Mouse (Mus musculus): ENCODE measurements around the gene Ccl11. TPM values are rescaled to one million over a fixed set of nuclear protein-coding genes. Genes with fewer than 3 reads are reported as not detected.

Ccl11 gene
- polyA plus RNA-seq, 2 experiments: 4.9 to 5.8 TPM

DNA sequence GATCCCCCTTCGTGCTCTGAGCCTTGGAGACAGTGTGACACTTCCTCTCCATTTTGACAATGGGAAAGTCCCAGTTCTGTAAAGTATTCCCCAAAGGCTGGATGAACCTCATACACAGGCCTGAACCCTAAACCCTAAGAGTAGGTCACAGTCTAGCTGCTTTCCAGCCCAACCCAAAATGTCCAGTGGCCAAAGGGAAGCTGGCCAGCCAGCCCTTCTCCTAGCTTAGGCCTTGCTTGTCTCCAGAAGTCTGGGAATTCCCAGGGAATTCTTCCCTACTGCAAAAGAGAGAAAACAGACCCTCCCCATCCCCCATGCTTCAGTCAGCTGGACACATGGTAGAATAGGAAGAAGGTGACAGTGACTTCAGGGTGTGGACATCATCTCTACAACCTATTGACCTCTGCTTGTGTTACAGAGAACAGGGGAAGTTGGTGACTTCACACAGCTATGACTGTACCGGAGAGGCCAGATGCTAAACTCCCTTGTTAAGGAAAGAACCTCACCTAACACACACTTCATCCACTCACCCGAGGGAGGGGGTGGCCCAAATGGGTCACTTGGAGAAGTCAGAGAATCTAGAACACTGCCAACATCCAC is 41.3 kb upstream of the Ccl11 start:
- WGBS: 73% methylated on average over 3 of the region's 3 CpGs
- Histone ChIP-seq H3K36me3 (ENCODE audit: control insufficient read depth, insufficient read depth, low read length) (no peaks in the 10 kb centered on the region), H3K4me1 (ENCODE audit: control insufficient read depth, insufficient read depth, low read length) (no peaks in the 10 kb centered on the region)

GRCm38 (mm10) chr11:82019389-82019788 is 38.2 kb upstream of the Ccl11 start:
- Histone ChIP-seq H3K36me3 (ENCODE audit: control insufficient read depth, insufficient read depth, low read length) (no peaks in the 10 kb centered on the region), H3K27me3 (ENCODE audit: control insufficient read depth, insufficient read depth, low read length) (no peaks in the 10 kb centered on the region), H3K4me3 (replicated peaks; ENCODE audit: low read length) (no peak overlapping the region), H3K27ac (replicated peaks; ENCODE audit: low read depth, low read length) (no peak overlapping the region), H3K9ac (ENCODE audit: low read depth, low read length, severe bottlenecking) (no peak overlapping the region), H3K4me2 (replicated peaks; ENCODE audit: low read depth, low read length, severe bottlenecking) (no peak overlapping the region), H3K4me1 (ENCODE audit: control insufficient read depth, insufficient read depth, low read length) (no peaks in the 10 kb centered on the region), H3K9me3 (ENCODE audit: control insufficient read depth, low read length) (no peaks in the 10 kb centered on the region)
- WGBS: 37% methylated on average over 2 of the region's 2 CpGs
- no peak for DNase-seq (ENCODE audit: low spot score)
- no peak for ATAC-seq (ENCODE audit: low FRiP score, low read depth)
- TF ChIP-seq POLR2A (IDR thresholded peaks at IDR 0.05; ENCODE audit: borderline replicate concordance, extremely low read depth, insufficient read depth, insufficient read length): no peak

More for the DNA sequence above, 41.3 kb upstream of the Ccl11 start:
- H3K9me3 ChIP-seq (ENCODE audit: control insufficient read depth, low read length): no peaks in the 10 kb centered on the region
- H3K27me3 ChIP-seq (ENCODE audit: control insufficient read depth, insufficient read depth, low read length): no peaks in the 10 kb centered on the region
- H3K27ac ChIP-seq (replicated peaks; ENCODE audit: low read depth, low read length): no peak overlapping the region
- ATAC-seq (ENCODE audit: low FRiP score, low read depth) (no peak), DNase-seq (ENCODE audit: low spot score) (no peak)
- H3K9ac ChIP-seq (ENCODE audit: low read depth, low read length, severe bottlenecking): no peak overlapping the region
- H3K4me2 ChIP-seq (replicated peaks; ENCODE audit: low read depth, low read length, severe bottlenecking): no peak overlapping the region
- TF ChIP-seq POLR2A (IDR thresholded peaks at IDR 0.05; ENCODE audit: borderline replicate concordance, extremely low read depth, insufficient read depth, insufficient read length): no peak
- H3K4me3 ChIP-seq (replicated peaks; ENCODE audit: low read length): no peak overlapping the region

DNA sequence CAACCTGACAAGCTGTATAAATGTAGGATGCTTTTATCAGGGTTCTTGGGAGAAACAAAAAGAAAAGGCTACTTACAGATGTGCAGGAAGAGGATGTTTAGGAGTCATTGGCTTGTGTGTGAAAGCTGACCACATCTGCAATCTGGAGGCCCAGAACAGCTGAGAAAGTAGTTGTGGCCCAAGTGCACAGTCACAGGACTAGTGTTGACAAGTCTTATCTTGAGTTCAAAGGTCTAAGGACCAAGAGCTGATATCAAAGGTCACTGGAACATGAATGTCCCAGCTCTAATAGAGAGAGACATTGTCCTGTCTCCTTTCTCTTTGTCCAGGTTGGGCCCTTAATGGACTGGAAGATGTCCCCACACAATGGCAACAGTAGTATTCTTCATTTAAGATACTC is 37.8 kb upstream of the Ccl11 start:
- no peak overlapping the region for H3K27ac ChIP-seq (replicated peaks; ENCODE audit: low read depth, low read length)
- no peaks in the 10 kb centered on the region for H3K27me3 ChIP-seq (ENCODE audit: control insufficient read depth, insufficient read depth, low read length)
- H3K4me1 ChIP-seq (ENCODE audit: control insufficient read depth, insufficient read depth, low read length): no peaks in the 10 kb centered on the region
- H3K9ac ChIP-seq (ENCODE audit: low read depth, low read length, severe bottlenecking): no peak overlapping the region
- ATAC-seq (ENCODE audit: low FRiP score, low read depth) (no peak), DNase-seq (ENCODE audit: low spot score) (no peak)
- no peaks in the 10 kb centered on the region for H3K36me3 ChIP-seq (ENCODE audit: control insufficient read depth, insufficient read depth, low read length)
- H3K9me3 ChIP-seq (ENCODE audit: control insufficient read depth, low read length): no peaks in the 10 kb centered on the region
- no peak overlapping the region for H3K4me2 ChIP-seq (replicated peaks; ENCODE audit: low read depth, low read length, severe bottlenecking)
- no peak overlapping the region for H3K4me3 ChIP-seq (replicated peaks; ENCODE audit: low read length)
- TF ChIP-seq POLR2A (IDR thresholded peaks at IDR 0.05; ENCODE audit: borderline replicate concordance, extremely low read depth, insufficient read depth, insufficient read length): no peak

GRCm38 (mm10) chr11:82021406-82021805 is 36.2 kb upstream of the Ccl11 start:
- no peaks in the 10 kb centered on the region for H3K27me3 ChIP-seq (ENCODE audit: control insufficient read depth, insufficient read depth, low read length)
- ATAC-seq (ENCODE audit: low FRiP score, low read depth): no peak
- no peak for TF ChIP-seq POLR2A (IDR thresholded peaks at IDR 0.05; ENCODE audit: borderline replicate concordance, extremely low read depth, insufficient read depth, insufficient read length)
- H3K36me3 ChIP-seq (ENCODE audit: control insufficient read depth, insufficient read depth, low read length): no peaks in the 10 kb centered on the region
- no peaks in the 10 kb centered on the region for H3K4me1 ChIP-seq (ENCODE audit: control insufficient read depth, insufficient read depth, low read length)
- WGBS: 72% methylated on average over 3 of the region's 3 CpGs
- DNase-seq (ENCODE audit: low spot score): no peak
- no peak overlapping the region for H3K9ac ChIP-seq (ENCODE audit: low read depth, low read length, severe bottlenecking)
- H3K4me3 ChIP-seq (replicated peaks; ENCODE audit: low read length): no peak overlapping the region
- no peak overlapping the region for H3K4me2 ChIP-seq (replicated peaks; ENCODE audit: low read depth, low read length, severe bottlenecking)
- H3K9me3 ChIP-seq (ENCODE audit: control insufficient read depth, low read length): no peaks in the 10 kb centered on the region
- no peak overlapping the region for H3K27ac ChIP-seq (replicated peaks; ENCODE audit: low read depth, low read length)

- no peaks in the 10 kb centered on the region for H3K4me1 ChIP-seq (ENCODE audit: control insufficient read depth, insufficient read depth, low read length)
- no peak overlapping the region for H3K4me2 ChIP-seq (replicated peaks; ENCODE audit: low read depth, low read length, severe bottlenecking)
- DNase-seq (ENCODE audit: low spot score) (no peak), ATAC-seq (ENCODE audit: low FRiP score, low read depth) (no peak)
- H3K27ac ChIP-seq (replicated peaks; ENCODE audit: low read depth, low read length): no peak overlapping the region
- no peak for TF ChIP-seq POLR2A (IDR thresholded peaks at IDR 0.05; ENCODE audit: borderline replicate concordance, extremely low read depth, insufficient read depth, insufficient read length)
- no peaks in the 10 kb centered on the region for H3K9me3 ChIP-seq (ENCODE audit: control insufficient read depth, low read length)
- WGBS: 90% methylated on average over 6 of the region's 6 CpGs
- H3K27me3 ChIP-seq (ENCODE audit: control insufficient read depth, insufficient read depth, low read length): no peaks in the 10 kb centered on the region
- no peak overlapping the region for H3K4me3 ChIP-seq (replicated peaks; ENCODE audit: low read length)
- H3K9ac ChIP-seq (ENCODE audit: low read depth, low read length, severe bottlenecking): no peak overlapping the region
- no peaks in the 10 kb centered on the region for H3K36me3 ChIP-seq (ENCODE audit: control insufficient read depth, insufficient read depth, low read length)
These were observed 35.0 kb upstream of the Ccl11 start for GRCm38 (mm10) chr11:82022504-82023056.

All from limb, embryonic 14.5 days (tissue).